Mouse (Mus musculus) small intestine, adult 2 months (tissue): ENCODE results near the gene Bcl6. TPM values are rescaled to one million over a fixed set of nuclear protein-coding genes. Genes with fewer than 3 reads are reported as not detected.

ENCODE experiments used
- H3K27ac ChIP-seq: fragments of 200-500 bp; 2 replicates; pipeline ENCODE4 v1.5.1; 2012; ENCODE audit warnings: low read depth, low read length, control low read depth, inconsistent platforms; ENCODE audit not compliant: insufficient read depth
- H3K27me3 ChIP-seq: fragments of 200-500 bp; 2 replicates; pipeline ENCODE4 v1.6.1; 2012; ENCODE audit warnings: mild to moderate bottlenecking, moderate library complexity, low read length, inconsistent platforms; ENCODE audit not compliant: control insufficient read depth, insufficient read depth
- H3K36me3 ChIP-seq: fragments of 200-500 bp; 2 replicates; pipeline ENCODE4 v1.6.1; 2012; ENCODE audit warnings: mild to moderate bottlenecking, low read length, control low read depth, inconsistent platforms; ENCODE audit not compliant: control insufficient read depth, insufficient read depth
- H3K4me1 ChIP-seq: fragments of 200-500 bp; 2 replicates; pipeline ENCODE4 v1.6.1; 2012; ENCODE audit warnings: low read length, inconsistent platforms, mixed read lengths; ENCODE audit not compliant: control insufficient read depth, insufficient read depth, insufficient read length
- H3K4me3 ChIP-seq: fragments of 200-500 bp; 2 replicates; pipeline ENCODE4 v1.5.1; 2012; ENCODE audit warnings: low read depth, mild to moderate bottlenecking, control low read depth, inconsistent platforms, low read length, moderate library complexity
- CTCF ChIP-seq: fragments of 200-500 bp; IDR thresholded peaks from 2 replicates; pipeline ENCODE4 v1.5.1; 2012; ENCODE audit warnings: low read depth, mild to moderate bottlenecking, control low read depth, inconsistent platforms, low read length, moderate library complexity, mixed read lengths; ENCODE audit not compliant: insufficient replicate concordance, insufficient read length; ENCODE audit errors: extremely low read depth
- POLR2A ChIP-seq: fragments of 200-500 bp; IDR thresholded peaks from 2 replicates; pipeline ENCODE4 v1.6.1; 2012; ENCODE audit warnings: low read depth, mild to moderate bottlenecking, control low read depth, inconsistent platforms, low read length, moderate library complexity
- WGBS: fragments of 180-500 bp; shearing (Covaris S2); methylation state at CpG from one replicate; pipeline ENCODE4 v1.1.7; 2018; 5-methylcytosine and 5-hydroxymethylcytosine counted together
- polyA plus RNA-seq: library from polyadenylated mRNA; depleted of rRNA; stranded (reverse); fragments of >200 nt; gene quantifications from 2 replicates; pipeline ENCODE4 v1.2.3, GENCODE M21; 2012

Gene Bcl6
- polyA plus RNA-seq, 1 experiment, result 12.2 TPM

GRCm38 (mm10) chr16:23969919-23970318 lies 18.7 kb downstream of the Bcl6 start:
- Histone ChIP-seq H3K4me1 (peaks cover 4% of the 10 kb centered on the region; the same call in 1 of the 2 replicates), H3K27me3 (no peaks in the 10 kb centered on the region)
- TF ChIP-seq CTCF (no peak), POLR2A (no peak)

GRCm38 (mm10) chr16:23968888-23969287 lies 19.8 kb downstream of the Bcl6 start:
- TF ChIP-seq POLR2A (no peak), CTCF (no peak)
- 96% methylated on average over 4 of the region's 4 CpGs for WGBS
- no peak overlapping the region for H3K4me3 ChIP-seq
- peaks cover 4% of the 10 kb centered on the region; the same call in 1 of the 2 replicates for H3K4me1 ChIP-seq
- H3K27me3 ChIP-seq, result no peaks in the 10 kb centered on the region
- H3K27ac ChIP-seq, result no peak overlapping the region
- H3K36me3 ChIP-seq, result peaks cover 73% of the 10 kb centered on the region

More at GRCm38 (mm10) chr16:23969919-23970318, 18.7 kb downstream of the Bcl6 start:
- 54% methylated on average over 14 of the region's 14 CpGs for WGBS
- no peak overlapping the region for H3K4me3 ChIP-seq
- H3K27ac ChIP-seq, result no peak overlapping the region
- H3K36me3 ChIP-seq, result peaks cover 69% of the 10 kb centered on the region

- WGBS, result 91% methylated on average over 7 of the region's 7 CpGs
- Histone ChIP-seq H3K27ac (no peak overlapping the region), H3K27me3 (no peaks in the 10 kb centered on the region), H3K4me1 (peaks cover 4% of the 10 kb centered on the region; the same call in 1 of the 2 replicates), H3K4me3 (no peak overlapping the region), H3K36me3 (peaks cover 59% of the 10 kb centered on the region)
- TF ChIP-seq CTCF, result peak; percentile 57; the same call in 1 of the 2 replicates
- TF ChIP-seq POLR2A, result no peak
Measured at GRCm38 (mm10) chr16:23967301-23967700, 21.4 kb downstream of the Bcl6 start.

- peaks cover 49% of the 10 kb centered on the region for H3K36me3 ChIP-seq
- H3K4me1 ChIP-seq, result no peaks in the 10 kb centered on the region
- no peak overlapping the region for H3K4me3 ChIP-seq
- H3K27me3 ChIP-seq, result no peaks in the 10 kb centered on the region
- WGBS, result 94% methylated on average over 14 of the region's 14 CpGs
- H3K27ac ChIP-seq, result no peak overlapping the region
- no peak for TF ChIP-seq POLR2A
- TF ChIP-seq CTCF, result no peak
Measured at GRCm38 (mm10) chr16:23966066-23966465, 22.6 kb downstream of the Bcl6 start.

- no peak overlapping the region for H3K4me3 ChIP-seq
- TF ChIP-seq CTCF (no peak), POLR2A (no peak)
- H3K4me1 ChIP-seq, result no peaks in the 10 kb centered on the region
- H3K36me3 ChIP-seq, result peaks cover 46% of the 10 kb centered on the region
- WGBS, result 84% methylated on average over 14 of the region's 14 CpGs
- no peaks in the 10 kb centered on the region for H3K27me3 ChIP-seq
- H3K27ac ChIP-seq, result no peak overlapping the region
Measured at GRCm38 (mm10) chr16:23964706-23965367, 23.8 kb downstream of the Bcl6 start.

GRCm38 (mm10) chr16:23963896-23964668 lies 24.6 kb downstream of the Bcl6 start:
- no peaks in the 10 kb centered on the region for H3K4me1 ChIP-seq
- peaks cover 42% of the 10 kb centered on the region for H3K36me3 ChIP-seq
- H3K27ac ChIP-seq, result no peak overlapping the region
- no peaks in the 10 kb centered on the region for H3K27me3 ChIP-seq
- 85% methylated on average over 22 of the region's 22 CpGs for WGBS
- no peak for TF ChIP-seq CTCF
- no peak for TF ChIP-seq POLR2A
- no peak overlapping the region for H3K4me3 ChIP-seq

GRCm38 (mm10) chr16:23962401-23962800 lies 26.3 kb downstream of the Bcl6 start:
- Histone ChIP-seq H3K4me3 (no peak overlapping the region), H3K27me3 (no peaks in the 10 kb centered on the region)

More at GRCm38 (mm10) chr16:23962401-23962800, 26.3 kb downstream of the Bcl6 start:
- 53% methylated on average over 2 of the region's 2 CpGs for WGBS
- H3K4me1 ChIP-seq, result no peaks in the 10 kb centered on the region
- no peak overlapping the region for H3K27ac ChIP-seq
- TF ChIP-seq POLR2A (no peak), CTCF (peak; percentile 42; the same call in 1 of the 2 replicates)
- peaks cover 26% of the 10 kb centered on the region for H3K36me3 ChIP-seq
